Mouse (Mus musculus): Measurements from ENCODE around the gene Rad1.
"Not testable (repeated sequence)": the region's sequence is repeated elsewhere in the genome, so short reads cannot be mapped to it uniquely, and the experiment has no call there.

Rad1 gene

DNA sequence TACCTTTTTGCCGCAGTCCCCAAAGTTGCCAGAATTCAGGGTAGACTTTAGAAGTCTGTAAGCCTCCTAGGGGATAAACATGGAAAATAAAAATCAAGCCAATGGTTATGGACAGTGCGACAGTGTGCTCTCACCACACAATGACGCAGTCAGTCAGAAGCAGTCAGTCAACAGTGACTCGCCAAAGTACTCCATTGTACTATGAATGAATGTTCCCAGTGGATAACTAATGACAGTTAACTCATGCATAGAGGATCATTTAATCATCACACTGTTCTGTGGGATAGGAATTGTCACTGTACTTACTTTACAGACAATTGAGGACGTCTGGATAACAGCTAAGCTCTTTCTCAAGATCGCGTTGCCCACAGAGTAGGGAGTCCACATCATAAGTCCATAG, 29.3 kb downstream of the Rad1 start:
- DNase-seq, result no peak

DNA sequence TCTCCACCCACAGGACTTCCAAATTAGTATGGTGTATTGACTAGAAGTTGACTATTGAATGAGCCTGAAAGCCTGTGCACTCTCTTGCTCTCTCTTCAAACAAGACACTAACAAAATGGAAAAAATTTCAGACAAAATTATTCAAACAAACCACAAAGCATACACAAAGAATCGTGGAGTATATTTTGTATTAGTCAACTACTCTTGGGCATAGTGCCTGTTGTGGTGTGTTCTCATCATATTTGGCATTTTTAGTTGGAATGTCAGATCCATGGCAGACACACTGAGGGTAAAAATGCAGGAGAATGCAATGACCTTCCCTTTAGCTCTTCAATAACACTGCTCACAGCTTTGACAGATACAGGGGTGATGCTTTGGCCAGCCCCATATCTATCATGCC, 40.1 kb downstream of the Rad1 start:
- no peak for DNase-seq

DNA sequence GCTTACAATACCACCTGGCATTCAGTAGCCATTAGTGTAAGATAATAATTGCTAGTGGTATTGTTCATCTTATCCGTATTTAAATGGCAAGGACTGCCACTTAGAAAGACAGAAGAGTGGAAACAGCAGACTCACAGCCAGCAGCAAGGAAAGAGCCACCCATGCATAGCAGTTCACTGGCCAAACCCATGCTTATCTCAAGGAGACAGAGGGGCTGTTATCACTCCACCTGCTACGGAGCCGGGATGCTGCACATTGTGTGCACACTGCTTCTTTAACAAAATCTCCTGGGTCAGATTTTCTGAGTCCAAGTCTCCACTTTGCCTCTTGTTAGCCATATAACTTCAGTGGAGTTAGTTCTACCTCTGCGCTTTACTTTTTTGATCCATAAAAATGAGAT, 45.5 kb downstream of the Rad1 start:
- no peak for DNase-seq

DNA sequence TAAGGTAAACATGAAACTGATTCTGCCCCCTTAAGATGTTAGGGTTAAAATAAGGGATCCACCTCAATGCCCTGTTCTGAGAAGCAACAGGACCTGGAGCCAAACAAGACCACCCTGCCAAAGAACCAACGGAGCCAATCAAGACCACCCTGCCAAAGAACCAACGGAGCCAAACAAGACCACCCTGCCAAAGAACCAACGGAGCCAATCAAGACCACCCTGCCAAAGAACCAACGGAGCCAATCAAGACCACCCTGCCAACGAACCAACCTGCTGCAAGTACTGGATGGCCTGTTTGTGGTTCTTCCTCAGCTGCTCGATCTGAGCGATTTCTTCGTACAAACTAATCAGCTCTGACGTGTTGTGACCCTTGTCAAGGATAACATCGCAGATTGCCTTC, 47.5 kb downstream of the Rad1 start:
- not testable (repeated sequence) for DNase-seq

DNA sequence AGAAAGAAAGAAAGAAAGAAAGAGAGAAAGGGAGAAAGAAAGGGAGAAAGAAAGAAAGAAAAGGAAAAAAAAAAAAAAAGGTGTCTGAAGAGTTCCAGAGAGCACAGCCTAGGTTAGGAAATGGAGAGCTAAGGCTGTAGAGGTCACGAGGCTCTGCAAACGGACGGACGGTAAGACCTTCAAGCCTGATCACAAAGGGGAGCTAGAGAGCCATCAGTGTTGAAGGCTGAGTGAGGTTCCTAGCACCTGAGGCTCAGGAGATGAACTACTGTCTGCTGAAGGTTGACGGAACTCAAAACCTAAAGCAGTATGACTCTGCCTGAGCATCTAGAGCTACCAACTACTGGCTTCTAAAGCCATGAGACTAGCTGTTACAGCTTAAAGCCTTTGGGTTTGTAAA, 48.8 kb downstream of the Rad1 start:
- DNase-seq, result no peak

DNA sequence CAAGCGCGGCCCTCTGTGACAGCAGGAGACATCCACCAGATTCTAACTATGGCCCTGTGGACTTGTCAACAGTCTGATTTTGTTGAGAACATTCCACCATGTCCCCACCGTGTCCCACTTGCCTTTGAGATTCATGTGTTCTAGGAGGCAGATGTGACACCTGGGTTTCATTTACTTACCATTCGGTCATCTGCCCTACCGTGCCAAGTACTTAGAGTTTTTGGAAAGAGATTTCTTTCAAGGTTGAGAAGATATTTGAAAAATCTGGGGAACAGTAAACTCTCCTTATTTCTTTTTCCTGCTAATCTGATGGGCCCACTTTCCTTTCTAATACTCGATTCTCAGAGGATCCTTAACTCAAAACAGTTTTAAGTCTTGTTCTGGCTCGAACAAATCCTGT, 50.2 kb downstream of the Rad1 start:
- DNase-seq, result no peak

DNA sequence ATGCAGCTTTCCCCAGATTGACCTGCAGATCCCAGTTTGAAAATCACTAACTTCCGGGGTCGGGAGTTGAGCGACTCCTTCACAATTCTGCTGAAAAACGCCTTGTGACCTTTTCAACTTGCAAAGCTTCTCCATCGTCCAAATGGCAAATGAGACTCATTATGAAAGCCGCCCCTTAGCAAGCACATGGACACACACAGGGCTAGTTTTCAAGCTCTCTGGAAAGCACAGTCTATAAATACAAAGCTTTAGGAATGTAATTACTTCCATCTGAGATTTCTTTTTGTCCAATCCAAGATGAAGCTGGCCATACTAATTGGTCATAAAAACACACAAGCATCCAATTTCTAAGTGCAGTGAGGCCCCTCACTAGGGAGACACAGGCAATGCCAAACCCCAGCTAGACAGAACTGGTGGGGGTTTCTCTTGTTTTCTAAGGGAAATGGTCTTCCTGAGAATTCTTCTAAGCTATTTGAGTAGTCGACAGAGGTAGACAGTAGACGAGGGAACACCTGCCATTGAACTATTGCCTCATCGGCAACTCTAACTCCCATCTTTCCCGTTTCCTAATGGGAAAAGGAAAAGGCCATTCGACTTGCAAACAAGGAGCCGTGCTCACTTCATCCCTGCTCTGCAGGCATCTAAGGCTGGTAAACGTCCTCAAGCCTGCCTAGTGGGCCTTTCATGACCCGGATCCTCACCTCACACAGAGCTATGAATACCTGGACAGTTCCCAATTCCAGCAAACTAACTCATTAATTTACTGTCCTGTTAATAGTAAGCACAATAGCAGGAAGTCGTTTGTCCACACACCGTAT, 54.7 kb downstream of the Rad1 start:
- peak; percentile 8 for DNase-seq

Measured in kidney, adult 11 months (tissue).